Mouse (Mus musculus) hindbrain, postnatal 0 days (tissue): Measurements from ENCODE around the gene Bbip1. TPM values are rescaled to one million over a fixed set of nuclear protein-coding genes. Genes with fewer than 3 reads are reported as not detected.

ENCODE experiments used
- ATAC-seq: fragments of 200-750 bp; cut with Nextera tagmentation; 2 replicates; pipeline ENCODE4 v1.8.0; 2017; ENCODE audit warnings: mild to moderate bottlenecking, moderate TSS enrichment, moderate library complexity
- DNase-seq: peaks from one replicate; pipeline ENCODE4 v3.0.0-alpha.2; 2015; ENCODE audit warnings: low spot score
- H3K27ac ChIP-seq: fragments of 300-500 bp; sonication (generic); 2 replicates; pipeline ENCODE4 v1.5.1; 2014; ENCODE audit warnings: mild to moderate bottlenecking
- H3K27me3 ChIP-seq: fragments of 300-500 bp; sonication (generic); 2 replicates; pipeline ENCODE4 v1.6.1; 2014; ENCODE audit warnings: low read length, mixed read lengths; ENCODE audit not compliant: insufficient read depth
- H3K36me3 ChIP-seq: fragments of 300-500 bp; sonication (generic); 2 replicates; pipeline ENCODE4 v1.6.1; 2014; ENCODE audit warnings: low read length, mixed read lengths; ENCODE audit not compliant: insufficient read depth
- H3K4me1 ChIP-seq: fragments of 300-500 bp; sonication (generic); 2 replicates; pipeline ENCODE4 v1.6.1; 2014; ENCODE audit warnings: antibody characterized with exemption, low read length, mixed read lengths; ENCODE audit not compliant: insufficient read depth
- H3K4me2 ChIP-seq: fragments of 300-500 bp; sonication (generic); 2 replicates; pipeline ENCODE4 v1.6.1; 2014; ENCODE audit warnings: low read depth, mild to moderate bottlenecking, low read length, moderate library complexity, mixed read lengths
- H3K4me3 ChIP-seq: fragments of 300-500 bp; sonication (generic); 2 replicates; pipeline ENCODE4 v1.5.1; 2014; ENCODE audit warnings: low read length
- H3K9ac ChIP-seq: fragments of 300-500 bp; sonication (generic); replicated peaks from 2 replicates; pipeline ENCODE4 v1.6.1; 2014; ENCODE audit warnings: mild to moderate bottlenecking, low read length, moderate library complexity, mixed read lengths
- H3K9me3 ChIP-seq: fragments of 300-500 bp; sonication (generic); 2 replicates; pipeline ENCODE4 v1.6.1; 2016; ENCODE audit warnings: low read length, mixed read lengths
- CTCF ChIP-seq: IDR thresholded peaks from 2 replicates; pipeline ENCODE4 v1.5.1; 2016; ENCODE audit warnings: antibody characterized with exemption, control low read depth, low read depth
- WGBS: fragments of 180-500 bp; shearing (Covaris S2); extraction: QIAGEN DNeasy Blood & Tissue Kit; methylation state at CpG from one replicate; pipeline ENCODE4 v1.1.7; 2014; 5-methylcytosine and 5-hydroxymethylcytosine counted together
- polyA plus RNA-seq: library from polyadenylated mRNA; unstranded; fragments of >200 nt; fragmentation: Nextera tagmentation; extraction: Ambion mirVana; gene quantifications from 2 replicates; pipeline ENCODE4 v1.2.1, GENCODE M21; 2015
- total RNA-seq: library from RNA; depleted of rRNA; stranded (reverse); fragments of >200 nt; gene quantifications from 2 replicates; pipeline ENCODE4 v1.2.3, GENCODE M21; 2014; rRNA removed

The Bbip1 gene
- 43.6 and 53.7 TPM in 2 replicates for total RNA-seq
- polyA plus RNA-seq: 146 and 166 TPM in 2 replicates

- peaks cover 3% of the 10 kb centered on the region; the same call in 1 of the 2 replicates for H3K36me3 ChIP-seq
- peak within 1 kb of the TSS; percentile 74 for H3K4me2 ChIP-seq
- ATAC-seq (peak; percentile 96), DNase-seq (peak; percentile 100)
- peak within 1 kb of the TSS; percentile 97 for H3K4me3 ChIP-seq
- no peaks in the 10 kb centered on the region for H3K27me3 ChIP-seq
- peak within 1 kb of the TSS; percentile 96 for H3K9ac ChIP-seq
- no peaks in the 10 kb centered on the region for H3K9me3 ChIP-seq
- H3K4me1 ChIP-seq: peaks cover 11% of the 10 kb centered on the region; the same call in 1 of the 2 replicates
- WGBS: under 1% methylated on average over 61 of the region's 62 CpGs
- peak; percentile 40; the same call in 1 of the 2 replicates for TF ChIP-seq CTCF
- peak within 1 kb of the TSS; percentile 98 for H3K27ac ChIP-seq
Observed at GRCm38 (mm10) chr19:53943802-53944785, at the start of gene Bbip1, which contains the start of gene Shoc2. Bbip1 (minus strand) TSS chr19:53944627. Shoc2 (plus strand) TSS chr19:53944306.

- WGBS: 77% methylated on average over 3 of the region's 3 CpGs
- Histone ChIP-seq H3K4me3 (no peak overlapping the region), H3K9ac (no peak overlapping the region), H3K9me3 (no peaks in the 10 kb centered on the region), H3K27me3 (no peaks in the 10 kb centered on the region), H3K36me3 (no peaks in the 10 kb centered on the region), H3K4me2 (no peak overlapping the region), H3K27ac (no peak overlapping the region), H3K4me1 (no peaks in the 10 kb centered on the region)
- no peak for TF ChIP-seq CTCF
- no peak for DNase-seq
- ATAC-seq: no peak
Observed at GRCm38 (mm10) chr19:53993860-53994259, 49.4 kb upstream of the Bbip1 start.

- no peaks in the 10 kb centered on the region for H3K4me1 ChIP-seq
- ATAC-seq (no peak), DNase-seq (no peak)
- WGBS: 73% methylated on average over 2 of the region's 2 CpGs
- no peak overlapping the region for H3K9ac ChIP-seq
- H3K27me3 ChIP-seq: no peaks in the 10 kb centered on the region
- H3K36me3 ChIP-seq: no peaks in the 10 kb centered on the region
- no peaks in the 10 kb centered on the region for H3K9me3 ChIP-seq
- no peak overlapping the region for H3K4me3 ChIP-seq
- H3K4me2 ChIP-seq: no peak overlapping the region
- TF ChIP-seq CTCF: no peak
- H3K27ac ChIP-seq: no peak overlapping the region
Observed at GRCm38 (mm10) chr19:53990538-53990937, 46.1 kb upstream of the Bbip1 start.

- no peaks in the 10 kb centered on the region for H3K36me3 ChIP-seq
- H3K27me3 ChIP-seq: no peaks in the 10 kb centered on the region
- 97% methylated on average over 3 of the region's 3 CpGs for WGBS
- no peak overlapping the region for H3K27ac ChIP-seq
- no peak for TF ChIP-seq CTCF
- no peak for DNase-seq
- no peak overlapping the region for H3K4me2 ChIP-seq
- H3K4me3 ChIP-seq: no peak overlapping the region
- ATAC-seq: no peak
- H3K9me3 ChIP-seq: no peaks in the 10 kb centered on the region
- no peak overlapping the region for H3K9ac ChIP-seq
- H3K4me1 ChIP-seq: no peaks in the 10 kb centered on the region
Observed at GRCm38 (mm10) chr19:53984628-53985027, 40.2 kb upstream of the Bbip1 start.

- H3K4me3 ChIP-seq: no peak overlapping the region
- TF ChIP-seq CTCF: no peak
- H3K36me3 ChIP-seq: no peaks in the 10 kb centered on the region
- H3K27me3 ChIP-seq: no peaks in the 10 kb centered on the region
- no peak overlapping the region for H3K27ac ChIP-seq
- H3K9ac ChIP-seq: no peak overlapping the region
- no peak for ATAC-seq
- H3K4me2 ChIP-seq: no peak overlapping the region
- WGBS: 98% methylated on average over 1 of the region's 1 CpGs
- H3K4me1 ChIP-seq: no peaks in the 10 kb centered on the region
- no peak for DNase-seq
- H3K9me3 ChIP-seq: no peaks in the 10 kb centered on the region
Observed at GRCm38 (mm10) chr19:53983336-53983735, 38.9 kb upstream of the Bbip1 start.

GRCm38 (mm10) chr19:53982041-53982440, 37.6 kb upstream of the Bbip1 start:
- H3K4me2 ChIP-seq: no peak overlapping the region
- H3K4me3 ChIP-seq: no peak overlapping the region
- WGBS: 72% methylated on average over 3 of the region's 3 CpGs
- no peak for ATAC-seq
- no peaks in the 10 kb centered on the region for H3K36me3 ChIP-seq
- no peak overlapping the region for H3K27ac ChIP-seq
- no peaks in the 10 kb centered on the region for H3K27me3 ChIP-seq
- H3K4me1 ChIP-seq: no peaks in the 10 kb centered on the region
- H3K9me3 ChIP-seq: no peaks in the 10 kb centered on the region
- no peak for DNase-seq
- no peak overlapping the region for H3K9ac ChIP-seq
- TF ChIP-seq CTCF: no peak

GRCm38 (mm10) chr19:53973656-53974055, 29.2 kb upstream of the Bbip1 start:
- H3K27me3 ChIP-seq: no peaks in the 10 kb centered on the region
- no peaks in the 10 kb centered on the region for H3K4me1 ChIP-seq
- no peak overlapping the region for H3K9ac ChIP-seq
- no peak overlapping the region for H3K4me2 ChIP-seq
- no peak for TF ChIP-seq CTCF
- no peaks in the 10 kb centered on the region for H3K9me3 ChIP-seq
- no peak overlapping the region for H3K27ac ChIP-seq
- WGBS: 76% methylated on average over 1 of the region's 1 CpGs
- H3K36me3 ChIP-seq: no peaks in the 10 kb centered on the region
- ATAC-seq (no peak), DNase-seq (no peak)
- no peak overlapping the region for H3K4me3 ChIP-seq
